Mouse (Mus musculus) naive thymus-derived CD4-positive, alpha-beta T cell, adult 2 months (primary cell): Measurements from ENCODE around the gene Trpc4ap.
A peak's percentile ranks its signal among the peaks of the same experiment; 100 is the strongest.
"Not testable (repeated sequence)": the region's sequence is repeated elsewhere in the genome, so short reads cannot be mapped to it uniquely, and the experiment has no call there.

Experiments used
- DNase-seq: peaks from one replicate; pipeline ENCODE4 v3.0.0-alpha.2; 2011; ENCODE audit warnings: low read depth

The Trpc4ap gene

DNA sequence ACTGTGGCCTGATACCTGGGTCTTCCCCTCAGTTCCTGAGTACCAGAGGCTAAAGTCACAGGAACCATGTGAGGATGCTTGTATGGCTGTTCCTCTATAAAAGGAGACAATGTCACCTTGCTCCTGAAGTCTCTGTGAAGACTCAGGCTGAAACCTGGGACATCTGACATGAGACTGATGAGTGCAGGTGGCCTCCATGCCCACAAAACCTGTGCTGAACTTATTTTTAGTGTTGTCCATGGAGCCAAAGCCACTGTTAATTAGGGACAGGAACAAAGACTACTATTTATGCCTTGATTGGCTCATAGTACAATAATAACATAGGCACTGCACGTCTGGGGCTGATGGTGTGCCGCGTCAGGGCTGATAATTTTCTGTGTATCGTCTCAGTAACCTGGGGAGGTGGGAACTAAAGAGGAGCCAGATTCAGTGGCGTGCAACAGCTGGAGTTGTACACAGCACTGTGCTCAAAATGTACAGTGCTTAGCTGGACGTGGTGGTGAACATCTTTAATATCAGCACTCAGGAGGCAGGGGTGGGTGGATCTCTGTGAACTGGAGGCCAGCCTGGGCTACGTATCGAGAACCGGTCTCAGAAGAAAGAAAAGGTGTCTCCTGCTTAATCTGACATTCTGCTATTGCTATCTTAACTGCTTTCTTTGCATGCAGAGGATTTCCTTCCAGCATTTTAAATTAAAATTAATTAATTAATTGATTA lies 80.2 kb downstream of the Trpc4ap start:
- DNase-seq, result no peak

- DNase-seq, result no peak
Measured at GRCm38 (mm10) chr2:155610978-155611377, 81.2 kb downstream of the Trpc4ap start, which contains the start of gene Myh7b. Gene Myh7b (plus strand): TSS chr2:155611212.

DNA sequence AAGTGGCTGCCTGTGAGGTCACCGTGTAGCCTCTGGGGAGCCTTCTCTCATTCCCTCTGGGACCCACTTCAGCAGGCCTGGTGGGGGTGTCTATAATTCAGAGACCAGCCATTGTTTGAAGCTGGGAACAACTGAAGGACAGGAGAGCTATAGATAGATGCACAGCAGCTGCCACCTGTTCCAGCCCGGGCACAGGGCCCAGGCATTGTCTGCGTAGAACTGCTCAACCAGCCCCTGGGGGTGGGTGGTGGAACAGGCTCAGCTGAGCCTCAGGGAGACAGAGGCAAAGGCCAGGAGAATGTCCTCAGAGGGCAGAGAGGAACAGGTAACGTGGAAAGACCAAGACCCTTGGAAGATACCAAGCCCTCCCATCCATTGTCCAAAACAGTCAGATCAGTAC lies 85.8 kb downstream of the Trpc4ap start:
- no peak for DNase-seq

DNA sequence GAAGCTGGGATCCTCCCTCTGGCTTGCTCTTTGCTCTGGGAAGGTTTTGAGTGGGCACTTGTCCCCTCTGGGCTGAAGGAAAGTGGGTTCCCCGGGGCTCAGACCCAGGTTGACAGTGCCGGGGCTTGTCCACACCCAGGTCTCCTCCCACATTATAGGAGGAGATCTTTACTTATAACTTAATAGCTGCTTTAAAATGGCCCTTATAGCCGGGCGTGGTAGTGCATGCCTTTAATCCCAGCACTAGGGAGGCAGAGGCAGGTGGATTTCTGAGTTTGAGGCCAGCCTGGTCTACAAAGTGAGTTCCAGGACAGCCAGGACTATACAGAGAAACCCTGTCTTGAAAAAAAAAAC lies 87.0 kb downstream of the Trpc4ap start:
- not testable (repeated sequence) for DNase-seq

- no peak for DNase-seq
Measured at GRCm38 (mm10) chr2:155604560-155605235, 87.5 kb downstream of the Trpc4ap start.

- no peak for DNase-seq
Measured at GRCm38 (mm10) chr2:155603707-155604106, 88.5 kb downstream of the Trpc4ap start.

DNA sequence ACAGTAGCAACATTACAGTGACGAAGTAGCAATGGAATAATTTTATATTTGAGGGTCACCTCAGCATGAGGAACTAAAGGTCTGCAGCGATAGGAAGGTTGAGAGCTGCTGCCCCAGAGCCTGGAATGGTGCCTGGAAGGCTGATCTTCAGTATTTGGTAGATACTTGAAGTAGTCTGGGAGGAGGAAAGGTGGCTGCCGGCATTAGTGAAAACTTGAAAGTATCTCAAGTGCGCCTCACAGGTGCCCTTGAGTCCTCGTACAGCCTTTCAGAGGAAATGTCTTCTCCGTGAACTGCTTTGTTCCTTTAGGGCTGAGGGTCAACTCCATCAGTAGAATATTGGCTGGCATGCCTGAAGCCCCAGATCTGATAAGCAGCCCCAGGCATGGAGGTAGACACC lies 96.7 kb downstream of the Trpc4ap start:
- no peak for DNase-seq

- no peak for DNase-seq
Measured at GRCm38 (mm10) chr2:155592854-155593283, 99.3 kb downstream of the Trpc4ap start.

DNA sequence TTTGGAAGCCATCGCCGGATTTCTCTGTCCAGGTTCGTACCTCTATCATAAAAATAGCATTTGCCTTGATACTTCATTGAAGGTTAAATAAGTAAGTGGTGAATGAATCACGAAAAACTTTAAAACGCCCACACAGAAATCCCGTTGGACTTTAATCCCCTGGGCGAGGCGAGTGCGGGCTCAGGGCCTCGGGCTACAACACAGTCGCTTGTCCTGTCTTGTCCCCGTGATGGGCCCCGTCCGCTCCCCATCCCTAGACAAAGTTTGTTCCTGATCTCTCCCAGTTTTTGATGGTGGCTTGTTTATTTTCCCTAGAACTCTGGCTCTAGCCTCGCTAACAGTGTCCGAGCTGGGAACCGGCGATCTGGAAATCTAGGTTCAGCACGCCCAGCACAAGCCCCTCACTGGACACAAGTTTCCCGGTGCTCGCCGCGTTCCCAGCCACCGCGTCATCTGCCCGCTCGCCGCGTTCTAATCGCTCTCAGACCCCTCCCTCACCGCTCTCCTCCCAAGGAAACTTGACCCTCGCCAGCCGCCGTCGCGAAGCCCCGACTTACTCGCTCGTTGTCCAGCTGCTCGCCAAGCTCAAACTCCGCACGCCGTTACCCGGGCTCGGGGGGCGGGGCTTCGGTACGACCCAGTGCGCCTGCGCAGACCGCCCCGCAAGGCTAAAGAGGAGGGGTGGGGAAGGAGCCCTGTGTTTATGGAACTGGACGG lies 99.9 kb downstream of the Trpc4ap start, which contains the start of gene Gss:
Gss (minus strand) TSS at position 674 of the 717 bp plus-strand sequence.
- DNase-seq, result peak; percentile 93

DNA sequence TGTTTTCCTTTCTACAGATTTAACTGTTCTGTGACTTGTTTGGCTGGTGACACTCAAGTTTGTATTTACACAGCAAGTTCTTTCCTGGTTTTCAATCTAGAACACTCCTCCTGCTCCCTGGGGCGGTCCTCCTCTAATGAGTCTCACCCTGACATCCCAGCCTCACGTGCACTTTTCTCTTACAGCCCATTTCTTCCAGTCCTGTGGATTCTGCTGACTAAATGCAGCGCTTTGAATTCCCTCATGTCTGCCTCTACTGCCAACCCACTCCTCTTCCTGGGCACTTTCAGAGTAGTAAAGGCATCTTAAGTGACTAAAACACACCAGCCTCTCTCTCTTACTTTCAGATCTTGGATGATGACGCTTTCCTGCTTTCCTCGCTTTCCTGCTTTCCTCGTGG lies 100.5 kb downstream of the Trpc4ap start:
- DNase-seq, result no peak

DNA sequence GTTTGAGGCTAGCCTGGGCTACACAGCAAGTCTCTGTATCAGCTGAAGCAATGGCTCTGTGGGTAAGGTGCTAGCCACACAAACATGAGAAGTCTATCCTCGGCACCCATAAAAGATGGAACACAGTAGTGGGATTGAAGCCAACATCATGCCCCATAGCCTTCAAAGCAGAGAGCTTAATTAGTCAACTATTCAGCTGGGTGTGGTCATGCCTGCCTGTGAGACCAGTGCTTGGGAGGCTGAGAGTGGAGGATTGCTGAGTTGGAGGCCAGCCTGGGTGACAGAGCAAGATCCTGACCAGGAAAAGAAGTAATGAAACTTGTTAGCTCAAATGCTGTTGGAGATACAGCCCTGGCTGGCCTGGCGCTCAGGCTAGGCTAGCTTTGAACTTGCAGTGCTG lies 101.3 kb downstream of the Trpc4ap start:
- no peak for DNase-seq

DNA sequence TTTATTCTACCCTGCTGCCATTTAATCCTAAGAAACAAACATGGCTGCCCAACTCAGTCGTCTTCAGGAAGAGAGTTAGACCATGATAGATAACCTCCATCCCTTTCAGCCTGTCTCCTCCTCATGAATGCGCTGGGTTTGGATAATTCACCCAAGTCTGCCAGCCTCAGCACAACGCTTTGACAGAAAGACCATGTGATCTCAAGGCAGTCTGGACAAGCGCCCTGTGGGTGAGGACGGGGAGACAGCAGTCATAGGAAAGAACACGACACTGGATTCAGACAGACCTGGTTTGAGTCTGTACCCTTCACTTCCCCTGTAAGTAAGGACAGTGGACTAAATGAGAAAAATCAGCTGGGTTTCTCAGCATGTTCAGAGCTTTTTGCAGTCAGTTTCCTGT lies 102.7 kb downstream of the Trpc4ap start:
- no peak for DNase-seq

- DNase-seq, result no peak
Measured at GRCm38 (mm10) chr2:155588136-155588535, 104.0 kb downstream of the Trpc4ap start.

GRCm38 (mm10) chr2:155585486-155585885 lies 106.7 kb downstream of the Trpc4ap start:
- DNase-seq, result no peak

- no peak for DNase-seq
Measured at GRCm38 (mm10) chr2:155585082-155585481, 107.1 kb downstream of the Trpc4ap start.
